Comparison of ENCODE assay signal across 18 mouse cellular contexts in genomic region chr4:141108196-141108732, GRCm38 (mm10). TPM values are rescaled to one million over a fixed set of nuclear protein-coding genes. Genes with fewer than 3 reads are reported as not detected.
DNase-seq lines count a peak whose midpoint lies in the region; ATAC-seq lines count a peak whose summit lies in the region.
"Had no signal": no experiment of that assay in that cellular context is flagged by ENCODE, and none has a peak within 500 bp of the region (broad histone marks: within the 10 kb centered on the region; RNA-seq: fewer than 3 reads in every experiment).

No protein-coding gene starts in this region.

- no peak; the same call in 1 of the 2 replicates for ATAC-seq in heart, embryonic 16.5 days (replicated peaks; ENCODE audit: extremely low read depth, insufficient read depth, low FRiP score)
- no peak for ATAC-seq in megakaryocyte, adult 5-6 weeks (ENCODE audit: poor library complexity, severe bottlenecking)
- no peak for ATAC-seq in limb, embryonic 15.5 days (ENCODE audit: insufficient number of reproducible peaks, low FRiP score, low TSS enrichment, low read depth)
- ATAC-seq: forebrain, embryonic 16.5 days; liver, embryonic 12.5 days; midbrain, embryonic 15.5 days had no signal

- no peaks in the 10 kb centered on the region for H3K9me3 ChIP-seq in heart, embryonic 16.5 days (replicated peaks; ENCODE audit: control insufficient read depth, low read length)
- H3K9me3 ChIP-seq in megakaryocyte, embryonic 14.5 days, result no peaks in the 10 kb centered on the region
- H3K9me3 ChIP-seq in limb, embryonic 15.5 days, result 0 out of 2 replicates have a peak, but pooled peaks cover 3% of the 10 kb centered on the region
- H3K9me3 ChIP-seq: embryonic facial prominence, embryonic 12.5 days; midbrain, embryonic 15.5 days had no signal

- no peak overlapping the region for H3K4me3 ChIP-seq in heart, embryonic 16.5 days (ENCODE audit: low read length)
- H3K4me3 ChIP-seq in megakaryocyte, embryonic 14.5 days (replicated peaks), result peak overlapping the region; percentile 23
- no peak overlapping the region for H3K4me3 ChIP-seq in limb, embryonic 15.5 days
- H3K4me3 ChIP-seq: embryonic facial prominence, embryonic 12.5 days; liver, embryonic 12.5 days; midbrain, embryonic 15.5 days had no signal

- H3K4me1 ChIP-seq in heart, embryonic 16.5 days (ENCODE audit: control insufficient read depth, insufficient read depth, low read length), result no peaks in the 10 kb centered on the region
- peaks cover 8% of the 10 kb centered on the region; the same call in 1 of the 2 replicates for H3K4me1 ChIP-seq in megakaryocyte, embryonic 14.5 days
- 0 out of 2 replicates have a peak, but pooled peaks cover 3% of the 10 kb centered on the region for H3K4me1 ChIP-seq in limb, embryonic 15.5 days
- H3K4me1 ChIP-seq: embryonic facial prominence, embryonic 12.5 days; liver, embryonic 12.5 days; midbrain, embryonic 15.5 days had no signal

- H3K36me3 ChIP-seq in heart, embryonic 16.5 days (ENCODE audit: control insufficient read depth, insufficient read depth), result peaks cover 5% of the 10 kb centered on the region; the same call in 1 of the 2 replicates
- H3K36me3 ChIP-seq in megakaryocyte, embryonic 14.5 days (replicated peaks; ENCODE audit: low read length), result peaks cover 32% of the 10 kb centered on the region
- peaks cover 30% of the 10 kb centered on the region for H3K36me3 ChIP-seq in limb, embryonic 15.5 days
- H3K36me3 ChIP-seq: midbrain, embryonic 15.5 days had no signal

- no peak for DNase-seq in heart, adult 18-20 months
- peak; percentile 42 for DNase-seq in fibroblast of lung, adult 2 months (ENCODE audit: low read depth)
- DNase-seq in frontal cortex, postnatal 14 days (ENCODE audit: low spot score in 2 of 2), result no peak
- no peak for DNase-seq in thymus, postnatal 0 days (ENCODE audit: low spot score)
- DNase-seq: cerebellum, adult 2 months; kidney, adult 9 months; right cerebral cortex, postnatal 25 days; thymus, adult 2 months had no signal

- WGBS in heart, embryonic 16.5 days, result 20% methylated on average over 10 of the region's 10 CpGs
- 52% methylated on average over 10 of the region's 10 CpGs for WGBS in limb, embryonic 15.5 days

- H3K27me3 ChIP-seq in heart, embryonic 16.5 days (ENCODE audit: control insufficient read depth, insufficient read depth, low read length), result no peaks in the 10 kb centered on the region
- peaks cover 34% of the 10 kb centered on the region for H3K27me3 ChIP-seq in megakaryocyte, embryonic 14.5 days (replicated peaks)
- no peaks in the 10 kb centered on the region for H3K27me3 ChIP-seq in limb, embryonic 15.5 days
- H3K27me3 ChIP-seq: CH12.LX; embryonic facial prominence, embryonic 12.5 days; midbrain, embryonic 15.5 days had no signal

- 0 out of 2 replicates have a peak overlapping the region, but pooled peaks have one; percentile 9 for H3K9ac ChIP-seq in heart, embryonic 16.5 days (ENCODE audit: low read length)
- H3K9ac ChIP-seq in limb, embryonic 15.5 days, result no peak overlapping the region
- H3K9ac ChIP-seq: embryonic facial prominence, embryonic 12.5 days; liver, embryonic 12.5 days; midbrain, embryonic 15.5 days had no signal

- H3K4me2 ChIP-seq in heart, embryonic 16.5 days (ENCODE audit: low read depth, low read length), result no peak overlapping the region
- H3K4me2 ChIP-seq in limb, embryonic 15.5 days, result no peak overlapping the region
- H3K4me2 ChIP-seq: embryonic facial prominence, embryonic 12.5 days; liver, embryonic 12.5 days; midbrain, embryonic 15.5 days had no signal

- H3K27ac ChIP-seq in heart, embryonic 16.5 days (ENCODE audit: low read length), result peak overlapping the region; percentile 30; the same call in 1 of the 2 replicates
- peak overlapping the region; percentile 61; the same call in 1 of the 2 replicates for H3K27ac ChIP-seq in limb, embryonic 15.5 days
- H3K27ac ChIP-seq: embryonic facial prominence, embryonic 12.5 days; liver, embryonic 12.5 days; midbrain, embryonic 15.5 days had no signal

RNA-seq across cellular contexts. Expression of gene Spata21, which starts 20.1 kb away (rescaled TPM):
- polyA plus RNA-seq in heart, embryonic 16.5 days (2015; fragmentation: Nextera tagmentation; extraction: Ambion mirVana), result 0.08 TPM in 1 of 2 replicates, not detected in the other
- total RNA-seq in heart, adult 18-20 months (2021), result not detected
- polyA plus RNA-seq in megakaryocyte, embryonic 14.5 days (2012; ENCODE audit: insufficient read depth, low replicate concordance), result not detected in 2 replicates
- not detected in 2 replicates for total RNA-seq in megakaryocyte, adult 5-6 weeks (2015)
- not detected in 2 replicates for total RNA-seq in megakaryocyte, adult 5-6 weeks (2017)
- polyA plus RNA-seq in limb, embryonic 15.5 days (2015; fragmentation: Nextera tagmentation; extraction: Ambion mirVana), result 0.14 and 0.36 TPM in 2 replicates
- 0.15 and 0.17 TPM in 2 replicates for polyA plus RNA-seq in thymus, postnatal 0 days (2015; fragmentation: Nextera tagmentation; extraction: Ambion mirVana)
- total RNA-seq: CH12.LX; granulocyte monocyte progenitor cell, adult 5-6 weeks had no signal
- polyA plus RNA-seq: liver, embryonic 12.5 days had no signal

RNA-seq across cellular contexts. Expression of gene Necap2, which starts 30.1 kb away (rescaled TPM):
- 49.8 and 50.1 TPM in 2 replicates for polyA plus RNA-seq in heart, embryonic 16.5 days (2015; fragmentation: Nextera tagmentation; extraction: Ambion mirVana)
- total RNA-seq in heart, adult 18-20 months (2021), result 10 to 100 TPM; 13.4 to 14.5 TPM
- polyA plus RNA-seq in megakaryocyte, embryonic 14.5 days (2012; ENCODE audit: insufficient read depth, low replicate concordance), result 110 and 207 TPM in 2 replicates
- 70.2 and 72.2 TPM in 2 replicates for total RNA-seq in megakaryocyte, adult 5-6 weeks (2015)
- total RNA-seq in megakaryocyte, adult 5-6 weeks (2017), result 126 and 133 TPM in 2 replicates
- 95.8 and 104 TPM in 2 replicates for polyA plus RNA-seq in limb, embryonic 15.5 days (2015; fragmentation: Nextera tagmentation; extraction: Ambion mirVana)
- 93.7 and 103 TPM in 2 replicates for polyA plus RNA-seq in thymus, postnatal 0 days (2015; fragmentation: Nextera tagmentation; extraction: Ambion mirVana)

RNA-seq across cellular contexts. Expression of gene Szrd1, which starts 31.3 kb away (rescaled TPM):
- polyA plus RNA-seq in heart, embryonic 16.5 days (2015; fragmentation: Nextera tagmentation; extraction: Ambion mirVana), result 29.5 and 33.9 TPM in 2 replicates
- 10 to 100 TPM; 87.6 to 95.7 TPM for total RNA-seq in heart, adult 18-20 months (2021)
- 136 and 184 TPM in 2 replicates for polyA plus RNA-seq in megakaryocyte, embryonic 14.5 days (2012; ENCODE audit: insufficient read depth, low replicate concordance)
- 45.4 and 46.8 TPM in 2 replicates for total RNA-seq in megakaryocyte, adult 5-6 weeks (2015)
- total RNA-seq in megakaryocyte, adult 5-6 weeks (2017), result 41.0 and 46.9 TPM in 2 replicates
- polyA plus RNA-seq in limb, embryonic 15.5 days (2015; fragmentation: Nextera tagmentation; extraction: Ambion mirVana), result 46.9 and 51.9 TPM in 2 replicates
- polyA plus RNA-seq in thymus, postnatal 0 days (2015; fragmentation: Nextera tagmentation; extraction: Ambion mirVana), result 32.6 and 35.4 TPM in 2 replicates

RNA-seq across cellular contexts. Expression of gene Fbxo42, which starts 39.4 kb away (rescaled TPM):
- polyA plus RNA-seq in heart, embryonic 16.5 days (2015; fragmentation: Nextera tagmentation; extraction: Ambion mirVana), result 12.8 and 14.5 TPM in 2 replicates
- total RNA-seq in heart, adult 18-20 months (2021), result 10 to 100 TPM; 10.4 to 10.8 TPM
- 9.1 and 10.9 TPM in 2 replicates for polyA plus RNA-seq in megakaryocyte, embryonic 14.5 days (2012; ENCODE audit: insufficient read depth, low replicate concordance)
- total RNA-seq in megakaryocyte, adult 5-6 weeks (2015), result 14.1 and 16.3 TPM in 2 replicates
- 10.0 and 12.6 TPM in 2 replicates for total RNA-seq in megakaryocyte, adult 5-6 weeks (2017)
- 22.5 and 25.4 TPM in 2 replicates for polyA plus RNA-seq in limb, embryonic 15.5 days (2015; fragmentation: Nextera tagmentation; extraction: Ambion mirVana)
- 19.7 and 22.2 TPM in 2 replicates for polyA plus RNA-seq in thymus, postnatal 0 days (2015; fragmentation: Nextera tagmentation; extraction: Ambion mirVana)

RNA-seq across cellular contexts. Expression of gene Crocc, which starts 47.9 kb away (rescaled TPM):
- polyA plus RNA-seq in heart, embryonic 16.5 days (2015; fragmentation: Nextera tagmentation; extraction: Ambion mirVana), result 3.0 and 4.2 TPM in 2 replicates
- 1 to 10 TPM; 4.1 to 4.3 TPM for total RNA-seq in heart, adult 18-20 months (2021)
- 4.0 and 4.2 TPM in 2 replicates for polyA plus RNA-seq in megakaryocyte, embryonic 14.5 days (2012; ENCODE audit: insufficient read depth, low replicate concordance)
- total RNA-seq in megakaryocyte, adult 5-6 weeks (2015), result 1.9 and 2.8 TPM in 2 replicates
- total RNA-seq in megakaryocyte, adult 5-6 weeks (2017), result 8.6 and 9.1 TPM in 2 replicates
- polyA plus RNA-seq in limb, embryonic 15.5 days (2015; fragmentation: Nextera tagmentation; extraction: Ambion mirVana), result 4.0 and 5.8 TPM in 2 replicates
- 1.9 and 2.1 TPM in 2 replicates for polyA plus RNA-seq in thymus, postnatal 0 days (2015; fragmentation: Nextera tagmentation; extraction: Ambion mirVana)
